Mouse (Mus musculus) liver, embryonic 15.5 days (tissue): ENCODE data around the gene Catip. TPM values are rescaled to one million over a fixed set of nuclear protein-coding genes. Genes with fewer than 3 reads are reported as not detected.

Source experiments
- ATAC-seq: fragments of 200-750 bp; cut with Nextera tagmentation; 2 replicates; pipeline ENCODE4 v1.8.0; 2017; ENCODE audit warnings: moderate number of reproducible peaks, mild to moderate bottlenecking, moderate library complexity; ENCODE audit not compliant: insufficient read depth
- H3K27ac ChIP-seq: fragments of 300-500 bp; sonication (generic); replicated peaks from 2 replicates; pipeline ENCODE4 v1.5.1; 2015; ENCODE audit warnings: mild to moderate bottlenecking, inconsistent platforms
- H3K27me3 ChIP-seq: fragments of 300-500 bp; sonication (generic); 2 replicates; pipeline ENCODE4 v1.6.1; 2015; ENCODE audit warnings: mild to moderate bottlenecking, inconsistent platforms
- H3K36me3 ChIP-seq: fragments of 300-500 bp; sonication (generic); replicated peaks from 2 replicates; pipeline ENCODE4 v1.6.1; 2015; ENCODE audit warnings: moderate library complexity, mild to moderate bottlenecking, inconsistent platforms
- H3K4me1 ChIP-seq: fragments of 300-500 bp; sonication (generic); replicated peaks from 2 replicates; pipeline ENCODE4 v1.6.1; 2015; ENCODE audit warnings: inconsistent platforms
- H3K4me2 ChIP-seq: fragments of 300-500 bp; sonication (generic); 2 replicates; pipeline ENCODE4 v1.6.1; 2015; ENCODE audit warnings: moderate library complexity, mild to moderate bottlenecking, inconsistent platforms
- H3K4me3 ChIP-seq: fragments of 300-500 bp; sonication (generic); replicated peaks from 2 replicates; pipeline ENCODE4 v1.5.1; 2015; ENCODE audit warnings: mild to moderate bottlenecking, inconsistent platforms
- H3K9ac ChIP-seq: fragments of 300-500 bp; sonication (generic); 2 replicates; pipeline ENCODE4 v1.6.1; 2015; ENCODE audit warnings: moderate library complexity, mild to moderate bottlenecking, inconsistent platforms
- H3K9me3 ChIP-seq: fragments of 300-500 bp; sonication (generic); replicated peaks from 2 replicates; pipeline ENCODE4 v1.6.1; 2016; ENCODE audit warnings: inconsistent platforms
- WGBS: fragments of 180-500 bp; shearing (Covaris S2); methylation state at CpG from one replicate; pipeline ENCODE4 v1.1.7; 2015; ENCODE audit warnings: mixed read lengths; ENCODE audit not compliant: insufficient replicate concordance; 5-methylcytosine and 5-hydroxymethylcytosine counted together
- polyA plus RNA-seq: library from polyadenylated mRNA; unstranded; fragments of >200 nt; fragmentation: Nextera tagmentation; extraction: Ambion mirVana; gene quantifications from 2 replicates; pipeline ENCODE4 v1.2.1, GENCODE M21; 2015

Gene Catip
- polyA plus RNA-seq, 1 experiment from 2014 or later, result not detected

DNA sequence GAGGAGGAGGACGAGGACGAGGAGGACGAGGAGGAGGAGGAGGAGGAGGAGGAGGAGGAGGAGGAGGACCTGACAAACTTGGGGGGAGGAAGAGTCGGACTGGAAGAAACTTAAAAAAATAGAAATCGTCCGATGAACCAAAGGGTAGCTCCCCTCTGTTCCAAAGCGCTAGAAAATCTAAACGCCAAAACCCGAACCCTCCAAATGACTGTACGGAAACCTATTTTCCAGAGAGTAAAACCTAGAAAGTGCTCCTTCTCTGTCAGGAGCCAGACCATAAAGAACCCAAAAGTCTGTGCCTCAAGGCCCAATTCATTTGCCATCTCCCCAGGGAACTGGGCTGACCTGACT, 24.4 kb downstream of the Catip start:
- Histone ChIP-seq H3K9ac (peak overlapping the region; percentile 85), H3K27me3 (no peaks in the 10 kb centered on the region), H3K27ac (peak overlapping the region; percentile 95), H3K4me3 (peak overlapping the region; percentile 74), H3K4me1 (peaks cover 80% of the 10 kb centered on the region), H3K4me2 (peak overlapping the region; percentile 89), H3K36me3 (no peaks in the 10 kb centered on the region), H3K9me3 (no peaks in the 10 kb centered on the region)
- WGBS, result 51% methylated on average over 8 of the region's 10 CpGs
- ATAC-seq, result no peak

GRCm38 (mm10) chr1:74386714-74387385, 24.9 kb downstream of the Catip start:
- H3K4me3 ChIP-seq, result peak overlapping the region; percentile 74
- H3K27ac ChIP-seq, result peak overlapping the region; percentile 95
- peak; percentile 75 for ATAC-seq
- peaks cover 76% of the 10 kb centered on the region for H3K4me1 ChIP-seq
- peak overlapping the region; percentile 89 for H3K4me2 ChIP-seq
- H3K9ac ChIP-seq, result peak overlapping the region; percentile 85
- no peaks in the 10 kb centered on the region for H3K9me3 ChIP-seq
- WGBS, result under 1% methylated on average over 26 of the region's 26 CpGs
- H3K27me3 ChIP-seq, result no peaks in the 10 kb centered on the region
- H3K36me3 ChIP-seq, result no peaks in the 10 kb centered on the region

DNA sequence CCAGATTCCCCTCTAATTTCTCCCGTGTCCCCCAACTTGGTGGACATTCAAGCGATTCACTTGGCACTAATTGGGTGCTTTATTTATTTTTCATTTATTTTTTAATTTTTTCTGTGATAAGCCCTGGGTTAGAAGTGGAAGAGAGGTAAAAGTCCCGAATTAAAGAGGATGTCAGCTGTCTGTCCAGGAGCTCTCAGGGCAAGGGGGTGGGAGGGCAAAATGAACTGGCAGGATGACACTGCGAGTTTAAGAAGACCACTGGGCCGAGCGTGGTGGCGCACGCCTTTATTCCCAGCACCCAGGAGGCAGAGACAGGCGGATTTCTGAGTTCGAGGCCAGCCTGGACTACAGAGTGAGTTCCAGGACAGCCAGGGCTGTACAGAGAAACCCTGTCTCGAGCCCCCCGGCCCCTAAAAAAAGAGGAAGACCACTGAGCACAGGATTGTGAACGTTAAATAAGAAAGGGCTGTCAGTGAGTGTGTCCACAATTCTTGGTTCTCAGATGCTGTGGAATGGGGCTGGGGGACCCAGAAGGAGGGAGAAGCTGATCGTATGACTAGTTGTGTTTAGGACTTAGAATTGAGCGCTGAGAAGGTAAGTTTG, 25.6 kb downstream of the Catip start:
- Histone ChIP-seq H3K4me2 (peak overlapping the region; percentile 89), H3K36me3 (no peaks in the 10 kb centered on the region), H3K27ac (peak overlapping the region; percentile 95), H3K4me3 (peak overlapping the region; percentile 74), H3K27me3 (no peaks in the 10 kb centered on the region), H3K4me1 (peaks cover 75% of the 10 kb centered on the region), H3K9ac (peak overlapping the region; percentile 85), H3K9me3 (no peaks in the 10 kb centered on the region)
- no peak for ATAC-seq
- 34% methylated on average over 15 of the region's 15 CpGs for WGBS

DNA sequence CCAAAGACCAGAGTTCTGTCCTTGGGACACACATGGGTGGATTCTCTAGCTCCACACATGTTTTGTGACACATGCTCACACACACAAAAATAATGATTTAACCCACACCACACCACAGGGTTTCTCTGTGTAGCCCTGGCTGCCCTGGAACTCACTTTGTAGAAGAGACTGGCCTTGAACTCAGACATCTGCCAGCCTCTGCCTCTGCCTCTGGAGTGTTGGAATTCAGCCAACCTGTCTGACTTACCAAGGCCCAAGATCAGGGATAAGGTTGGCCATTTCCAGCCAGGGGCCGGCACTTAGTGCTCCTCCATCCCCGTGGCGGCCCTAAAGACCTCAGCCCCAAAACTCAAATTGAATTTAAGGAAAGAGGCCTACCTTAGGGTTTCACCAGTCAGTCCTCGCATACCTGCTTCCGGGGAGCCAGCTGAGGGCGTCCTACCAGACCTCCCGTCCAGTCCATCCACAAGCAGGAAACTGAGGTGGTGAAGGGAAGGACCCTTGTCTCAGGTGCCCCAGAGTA, 26.6 kb downstream of the Catip start:
- Histone ChIP-seq H3K36me3 (peaks cover 5% of the 10 kb centered on the region), H3K9me3 (no peaks in the 10 kb centered on the region), H3K27ac (peak overlapping the region; percentile 24; the same call in 1 of the 2 replicates), H3K27me3 (no peaks in the 10 kb centered on the region), H3K9ac (no peak overlapping the region), H3K4me1 (peaks cover 80% of the 10 kb centered on the region), H3K4me3 (no peak overlapping the region), H3K4me2 (no peak overlapping the region)
- 74% methylated on average over 7 of the region's 7 CpGs for WGBS
- no peak for ATAC-seq

DNA sequence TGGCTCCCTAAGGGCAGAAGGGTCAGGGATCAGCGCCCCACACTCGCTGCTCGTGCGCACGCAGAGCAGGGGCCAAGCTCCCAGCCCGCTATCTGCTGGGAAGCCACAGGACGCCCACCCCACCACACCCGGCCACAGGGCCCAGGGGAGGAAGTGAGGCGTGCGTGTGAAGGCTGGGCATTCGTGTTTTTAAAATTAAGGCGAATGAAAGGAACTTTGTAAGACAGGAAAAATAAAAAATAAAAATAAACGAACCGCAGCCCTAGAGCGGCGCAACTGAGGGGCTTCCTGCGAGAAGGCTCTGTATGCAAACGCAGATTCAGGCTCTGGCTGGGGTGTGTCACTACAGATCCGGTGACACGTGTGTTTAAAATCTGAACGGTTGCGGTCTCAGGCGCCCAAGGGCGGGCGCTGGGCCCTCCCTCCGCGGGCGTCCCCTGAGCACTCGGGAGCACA, 28.0 kb downstream of the Catip start:
- Histone ChIP-seq H3K4me1 (peaks cover 82% of the 10 kb centered on the region), H3K9me3 (no peaks in the 10 kb centered on the region), H3K4me2 (peak overlapping the region; percentile 98), H3K27me3 (no peaks in the 10 kb centered on the region), H3K9ac (peak overlapping the region; percentile 95; the same call in 1 of the 2 replicates), H3K36me3 (peaks cover 19% of the 10 kb centered on the region), H3K4me3 (peak overlapping the region; percentile 94), H3K27ac (peak overlapping the region; percentile 97)
- WGBS, result 3% methylated on average over 29 of the region's 29 CpGs
- ATAC-seq, result no peak

GRCm38 (mm10) chr1:74390287-74390906, 28.5 kb downstream of the Catip start:
- Histone ChIP-seq H3K4me1 (peaks cover 82% of the 10 kb centered on the region), H3K36me3 (peaks cover 24% of the 10 kb centered on the region), H3K4me2 (peak overlapping the region; percentile 98), H3K4me3 (peak overlapping the region; percentile 94), H3K27ac (peak overlapping the region; percentile 97), H3K9me3 (no peaks in the 10 kb centered on the region), H3K27me3 (no peaks in the 10 kb centered on the region), H3K9ac (peak overlapping the region; percentile 95; the same call in 1 of the 2 replicates)
- 7% methylated on average over 21 of the region's 21 CpGs for WGBS
- no peak for ATAC-seq

DNA sequence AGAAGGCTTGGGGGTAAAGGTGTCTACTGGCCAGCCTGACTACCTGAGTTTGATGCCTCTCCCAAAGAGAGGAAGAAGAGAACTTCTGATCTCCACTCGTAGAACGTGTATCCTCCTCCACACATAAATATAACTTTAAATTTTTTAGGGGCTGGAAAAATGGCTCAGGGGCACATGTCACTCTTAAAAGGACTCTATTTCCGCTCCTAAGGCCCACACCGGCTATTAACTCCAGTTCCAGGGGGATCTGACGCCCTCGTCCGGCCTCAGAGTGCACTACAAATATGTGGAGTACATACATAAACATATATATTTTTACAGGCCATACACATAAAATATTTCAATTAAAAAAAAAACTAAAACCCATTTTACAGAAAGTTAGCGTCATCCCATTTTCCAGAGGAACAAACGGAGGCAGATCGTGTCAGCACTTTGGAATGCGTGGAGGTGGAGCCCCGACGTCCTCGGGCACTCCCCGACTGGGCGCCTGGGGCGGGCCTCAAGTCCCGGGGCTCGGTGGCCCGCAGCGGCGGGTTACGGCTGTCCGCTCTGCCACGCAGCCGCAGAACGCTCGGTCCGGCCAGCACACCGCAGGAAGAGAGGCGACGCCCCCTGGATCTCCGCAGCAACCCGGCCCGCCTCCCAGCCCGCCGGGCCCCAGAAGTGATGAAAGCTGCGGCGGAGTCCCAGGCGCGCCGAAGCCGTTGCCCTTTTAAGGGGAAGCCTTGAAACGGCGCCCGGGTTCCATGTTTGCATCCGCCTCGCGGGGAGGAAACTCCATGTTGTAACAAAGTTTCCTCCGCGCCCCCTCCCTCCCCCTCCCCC, 29.2 kb downstream of the Catip start, which contains the start of gene Ctdsp1:
Gene Ctdsp1 (plus strand): TSS at position 586 of the 825 bp plus-strand sequence.
- Histone ChIP-seq H3K9ac (peak within 1 kb of the TSS; percentile 95), H3K4me3 (peak within 1 kb of the TSS; percentile 94), H3K27me3 (no peaks in the 10 kb centered on the region), H3K36me3 (peaks cover 25% of the 10 kb centered on the region), H3K4me1 (peaks cover 80% of the 10 kb centered on the region), H3K27ac (peak within 1 kb of the TSS; percentile 97), H3K4me2 (peak within 1 kb of the TSS; percentile 98), H3K9me3 (no peaks in the 10 kb centered on the region)
- 1% methylated on average over 50 of the region's 51 CpGs for WGBS
- peak; percentile 71 for ATAC-seq

DNA sequence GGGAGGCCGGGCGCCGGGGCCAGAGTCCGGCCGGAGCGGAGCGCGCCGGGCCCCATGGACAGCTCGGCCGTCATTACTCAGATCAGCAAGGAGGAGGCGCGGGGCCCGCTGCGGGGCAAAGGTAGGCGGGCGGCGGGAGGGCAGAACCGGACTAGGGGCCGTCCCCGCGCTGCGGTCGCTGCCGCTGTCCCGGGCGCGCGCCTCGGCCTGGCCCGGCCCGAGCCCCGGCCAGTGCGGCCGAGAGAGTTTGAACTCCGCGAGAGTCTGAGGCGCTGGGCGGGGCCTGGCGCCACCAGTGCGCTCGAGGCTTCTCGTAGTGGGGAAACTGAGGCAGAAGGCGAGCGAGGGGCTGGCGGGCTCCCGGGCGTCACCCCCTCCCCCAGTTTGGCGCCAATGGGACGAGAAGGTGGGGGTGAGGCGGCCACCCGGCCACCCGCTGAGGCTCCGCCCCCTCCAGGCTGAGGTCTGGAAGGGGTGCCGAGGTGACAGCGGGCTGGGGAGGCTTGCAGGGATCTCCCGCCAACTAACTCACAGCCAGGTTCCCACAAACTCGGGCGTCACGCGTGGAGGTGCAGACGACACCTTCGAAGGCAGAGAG, 30.0 kb downstream of the Catip start:
- peak overlapping the region; percentile 95 for H3K9ac ChIP-seq

DNA sequence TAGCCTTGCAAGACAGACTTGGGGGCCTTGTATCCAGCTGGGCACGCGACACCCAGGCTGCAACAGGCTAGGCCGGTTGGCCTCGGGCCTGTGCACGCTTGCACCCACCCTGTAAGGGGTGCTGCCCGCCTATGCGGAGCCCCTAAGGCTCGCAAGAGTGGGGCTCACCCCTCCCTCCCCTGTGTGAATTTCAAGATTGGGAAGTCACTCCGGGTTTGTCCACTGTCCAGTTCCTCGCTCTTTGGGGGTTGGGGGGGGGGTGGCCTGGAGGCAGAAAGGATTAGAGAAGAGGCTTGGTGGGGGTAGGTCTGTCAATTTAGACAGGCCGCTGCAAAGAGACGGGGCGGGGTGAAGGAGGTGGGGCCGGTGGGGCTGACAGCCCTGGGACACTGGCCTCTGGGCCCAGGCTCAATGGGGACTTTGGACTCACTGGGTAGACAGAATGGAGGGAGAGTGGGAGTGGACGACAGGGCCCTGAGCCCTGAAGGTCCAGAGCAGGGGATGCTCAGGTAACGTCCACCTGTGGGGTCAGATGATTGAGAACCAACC, 30.6 kb downstream of the Catip start:
- ATAC-seq, result peak; percentile 2; the same call in 1 of the 2 replicates
- peak overlapping the region; percentile 94 for H3K4me3 ChIP-seq
- peak overlapping the region; percentile 98 for H3K4me2 ChIP-seq
- peak overlapping the region; percentile 97 for H3K27ac ChIP-seq
- WGBS, result 3% methylated on average over 16 of the region's 16 CpGs
- H3K27me3 ChIP-seq, result no peaks in the 10 kb centered on the region
- H3K4me1 ChIP-seq, result peaks cover 76% of the 10 kb centered on the region
- peak overlapping the region; percentile 95 for H3K9ac ChIP-seq
- peaks cover 25% of the 10 kb centered on the region for H3K36me3 ChIP-seq
- H3K9me3 ChIP-seq, result no peaks in the 10 kb centered on the region

More for the DNA sequence above, 30.0 kb downstream of the Catip start:
- ATAC-seq, result peak; percentile 48
- Histone ChIP-seq H3K4me3 (peak overlapping the region; percentile 94), H3K27ac (peak overlapping the region; percentile 97), H3K4me1 (peaks cover 80% of the 10 kb centered on the region), H3K27me3 (no peaks in the 10 kb centered on the region), H3K4me2 (peak overlapping the region; percentile 98), H3K9me3 (no peaks in the 10 kb centered on the region), H3K36me3 (peaks cover 25% of the 10 kb centered on the region)
- WGBS, result under 1% methylated on average over 59 of the region's 63 CpGs

GRCm38 (mm10) chr1:74393010-74393409, 31.1 kb downstream of the Catip start:
- no peaks in the 10 kb centered on the region for H3K9me3 ChIP-seq
- H3K9ac ChIP-seq, result peak overlapping the region; percentile 95
- peak overlapping the region; percentile 98 for H3K4me2 ChIP-seq
- peak overlapping the region; percentile 97 for H3K27ac ChIP-seq
- no peaks in the 10 kb centered on the region for H3K27me3 ChIP-seq
- peaks cover 76% of the 10 kb centered on the region for H3K4me1 ChIP-seq
- peaks cover 25% of the 10 kb centered on the region for H3K36me3 ChIP-seq
- no peak for ATAC-seq
- 51% methylated on average over 7 of the region's 7 CpGs for WGBS
- peak overlapping the region; percentile 94 for H3K4me3 ChIP-seq
